Mouse (Mus musculus) macrophage (primary cell): ENCODE results near the gene Isyna1. TPM values are rescaled to one million over a fixed set of nuclear protein-coding genes. Genes with fewer than 3 reads are reported as not detected.
A peak's percentile ranks its signal among the peaks of the same experiment; 100 is the strongest.

Source experiments
- H3K27ac ChIP-seq: fragments of 350-480 bp; formaldehyde crosslinking; 2 replicates; pipeline ENCODE4 v1.9.0; 2021
- H3K36me3 ChIP-seq: fragments of 350-480 bp; formaldehyde crosslinking; 2 replicates; pipeline ENCODE4 v1.9.0; 2021; ENCODE audit errors: inconsistent target
- H3K4me3 ChIP-seq: fragments of 350-480 bp; formaldehyde crosslinking; 2 replicates; pipeline ENCODE4 v1.9.0; 2021; ENCODE audit errors: inconsistent target
- H3K79me2 ChIP-seq: fragments of 350-480 bp; formaldehyde crosslinking; 2 replicates; pipeline ENCODE4 v1.9.0; 2021; ENCODE audit errors: inconsistent target
- WGBS: methylation state at CpG from one replicate; pipeline ENCODE4 v1.1.7; 2026; ENCODE audit warnings: inconsistent platforms; ENCODE audit not compliant: missing documents; 5-methylcytosine and 5-hydroxymethylcytosine counted together
- polyA plus RNA-seq: library from polyadenylated mRNA; stranded (reverse); fragments of 250-400 nt; gene quantifications from 3 replicates; pipeline ENCODE4 v1.2.4, GENCODE M21; 2018; ENCODE audit warnings: inconsistent platforms

The Isyna1 gene
- polyA plus RNA-seq, 1 experiment from 2014 or later = 26.5 TPM

GRCm38 (mm10) chr8:70591569-70591968 lies 2.6 kb upstream of the Isyna1 start:
- peaks cover 9% of the 10 kb centered on the region; the same call in 1 of the 2 replicates for H3K79me2 ChIP-seq
- 93% methylated on average over 11 of the region's 12 CpGs for WGBS
- no peak overlapping the region for H3K4me3 ChIP-seq
- no peak overlapping the region for H3K27ac ChIP-seq
- peaks cover 40% of the 10 kb centered on the region for H3K36me3 ChIP-seq

GRCm38 (mm10) chr8:70593173-70593572 lies 1.0 kb upstream of the Isyna1 start:
- peaks cover 30% of the 10 kb centered on the region for H3K36me3 ChIP-seq
- WGBS = 86% methylated on average over 8 of the region's 8 CpGs
- H3K79me2 ChIP-seq = peaks cover 9% of the 10 kb centered on the region; the same call in 1 of the 2 replicates
- H3K27ac ChIP-seq = no peak overlapping the region
- H3K4me3 ChIP-seq = no peak overlapping the region

GRCm38 (mm10) chr8:70594621-70595564 lies 720 bp downstream of the Isyna1 start:
- no peak overlapping the region for H3K27ac ChIP-seq
- H3K36me3 ChIP-seq = peaks cover 26% of the 10 kb centered on the region
- 28% methylated on average over 68 of the region's 82 CpGs for WGBS
- H3K79me2 ChIP-seq = peaks cover 13% of the 10 kb centered on the region; the same call in 1 of the 2 replicates
- peak overlapping the region; percentile 16 for H3K4me3 ChIP-seq

- Histone ChIP-seq H3K36me3 (peaks cover 23% of the 10 kb centered on the region), H3K27ac (no peak overlapping the region), H3K79me2 (peaks cover 22% of the 10 kb centered on the region; the same call in 1 of the 2 replicates), H3K4me3 (no peak overlapping the region)
- WGBS = 94% methylated on average over 12 of the region's 12 CpGs
Observed at GRCm38 (mm10) chr8:70595811-70596210, 1.6 kb downstream of the Isyna1 start.

GRCm38 (mm10) chr8:70596216-70596615 lies 2.0 kb downstream of the Isyna1 start:
- Histone ChIP-seq H3K79me2 (peaks cover 24% of the 10 kb centered on the region; the same call in 1 of the 2 replicates), H3K4me3 (no peak overlapping the region), H3K27ac (no peak overlapping the region), H3K36me3 (peaks cover 20% of the 10 kb centered on the region)
- WGBS = 87% methylated on average over 16 of the region's 18 CpGs

- Histone ChIP-seq H3K27ac (no peak overlapping the region), H3K36me3 (peaks cover 13% of the 10 kb centered on the region), H3K79me2 (peaks cover 30% of the 10 kb centered on the region; the same call in 1 of the 2 replicates), H3K4me3 (no peak overlapping the region)
- WGBS = 90% methylated on average over 16 of the region's 17 CpGs
Observed at GRCm38 (mm10) chr8:70596775-70597416, 2.7 kb downstream of the Isyna1 start.

GRCm38 (mm10) chr8:70597417-70598272 lies 3.5 kb downstream of the Isyna1 start:
- H3K4me3 ChIP-seq = no peak overlapping the region
- no peak overlapping the region for H3K27ac ChIP-seq
- peaks cover 19% of the 10 kb centered on the region for H3K36me3 ChIP-seq
- peaks cover 37% of the 10 kb centered on the region for H3K79me2 ChIP-seq
- 96% methylated on average over 32 of the region's 68 CpGs for WGBS

GRCm38 (mm10) chr8:70598283-70598682 lies 4.1 kb downstream of the Isyna1 start:
- peaks cover 43% of the 10 kb centered on the region for H3K79me2 ChIP-seq
- H3K27ac ChIP-seq = no peak overlapping the region
- 80% methylated on average over 24 of the region's 29 CpGs for WGBS
- no peak overlapping the region for H3K4me3 ChIP-seq
- peaks cover 24% of the 10 kb centered on the region for H3K36me3 ChIP-seq

DNA sequence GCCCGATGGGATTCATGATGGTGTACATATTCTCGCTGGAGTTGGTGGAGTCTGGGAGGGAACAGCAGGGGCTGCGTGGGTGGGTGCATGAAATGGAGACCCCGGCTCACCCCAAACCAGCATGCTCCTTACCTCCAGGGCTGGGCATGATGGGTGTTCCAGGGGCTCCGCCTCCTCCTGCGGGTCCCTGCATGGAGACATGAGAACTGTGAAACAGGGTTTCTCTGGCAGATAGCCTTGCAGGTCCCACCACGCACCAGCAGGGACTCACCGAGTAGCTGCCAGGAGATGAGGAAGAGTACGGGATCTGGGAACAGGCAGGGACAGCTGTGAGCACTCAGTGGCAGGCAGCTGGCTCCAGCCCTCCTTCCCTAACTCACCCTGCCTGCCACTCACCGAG lies 4.5 kb downstream of the Isyna1 start:
- Histone ChIP-seq H3K27ac (no peak overlapping the region), H3K36me3 (peaks cover 24% of the 10 kb centered on the region), H3K79me2 (peaks cover 48% of the 10 kb centered on the region), H3K4me3 (no peak overlapping the region)
- WGBS = 90% methylated on average over 9 of the region's 10 CpGs

GRCm38 (mm10) chr8:70599507-70600290 lies 5.5 kb downstream of the Isyna1 start:
- peaks cover 58% of the 10 kb centered on the region for H3K79me2 ChIP-seq
- 99% methylated on average over 8 of the region's 12 CpGs for WGBS
- 0 out of 2 replicates have a peak overlapping the region, but pooled peaks have one; percentile 37 for H3K27ac ChIP-seq
- H3K36me3 ChIP-seq = peaks cover 24% of the 10 kb centered on the region
- no peak overlapping the region for H3K4me3 ChIP-seq

DNA sequence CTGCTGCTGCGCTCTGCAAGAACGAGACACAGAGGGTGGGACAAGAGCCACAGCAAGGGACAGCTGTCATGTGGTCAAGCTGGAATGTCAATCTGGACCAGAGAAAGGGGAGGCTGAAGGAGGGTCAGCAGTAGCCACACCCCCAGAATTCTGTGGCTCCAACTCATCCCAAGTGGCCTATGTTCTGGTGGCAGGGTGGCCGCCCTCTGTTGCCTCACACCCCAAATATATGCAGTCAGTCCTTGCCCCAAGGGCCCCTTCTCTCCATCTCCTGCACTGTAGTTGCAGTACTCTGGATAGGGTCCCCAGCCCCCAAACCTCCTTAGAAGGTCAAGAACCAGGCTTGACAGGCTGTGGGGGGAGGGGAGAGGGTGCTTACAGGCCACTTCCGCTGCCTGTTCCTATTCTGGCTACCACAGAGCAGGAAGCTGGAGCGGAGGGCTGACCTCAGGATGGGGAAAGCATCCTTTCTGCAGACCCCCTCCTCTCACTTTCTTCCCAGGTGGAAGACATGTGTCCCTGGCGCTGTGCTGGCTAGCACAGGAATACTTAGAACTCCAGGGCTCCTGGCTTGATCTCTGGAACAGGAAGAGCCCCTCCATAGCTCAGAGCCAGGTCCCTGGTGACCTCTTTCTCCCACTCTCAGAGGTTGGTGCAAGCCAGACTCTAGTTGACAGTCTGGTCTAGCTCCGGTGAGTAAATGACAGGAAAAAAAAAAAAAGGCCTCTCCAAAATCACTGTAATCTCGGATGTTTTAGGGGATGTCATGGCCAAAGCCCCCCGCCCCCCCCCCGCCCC lies 6.5 kb downstream of the Isyna1 start:
- 37% methylated on average over 9 of the region's 10 CpGs for WGBS
- H3K36me3 ChIP-seq = peaks cover 24% of the 10 kb centered on the region
- H3K27ac ChIP-seq = peak overlapping the region; percentile 37
- H3K79me2 ChIP-seq = peaks cover 61% of the 10 kb centered on the region
- no peak overlapping the region for H3K4me3 ChIP-seq

DNA sequence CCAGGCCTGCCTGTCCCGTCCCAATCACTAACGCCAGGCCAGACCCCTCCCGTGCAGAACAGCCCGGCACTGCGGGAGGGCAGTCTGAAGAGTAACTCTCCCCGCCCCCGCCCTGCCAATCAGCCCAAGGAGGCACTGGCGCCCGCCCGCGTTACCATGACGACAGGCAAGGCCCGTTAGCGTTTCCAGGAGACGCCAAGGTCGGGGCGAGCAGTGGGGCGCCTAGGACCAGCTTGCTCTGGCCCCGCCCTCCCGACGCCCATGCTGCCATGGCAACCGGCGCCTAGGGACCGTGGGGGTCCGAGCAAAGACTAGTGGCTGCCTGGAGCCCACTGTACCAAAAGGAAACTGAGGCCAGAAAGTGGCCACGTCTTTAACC lies 7.1 kb downstream of the Isyna1 start:
- 16% methylated on average over 20 of the region's 26 CpGs for WGBS
- H3K36me3 ChIP-seq = peaks cover 24% of the 10 kb centered on the region
- H3K79me2 ChIP-seq = peaks cover 65% of the 10 kb centered on the region
- H3K4me3 ChIP-seq = no peak overlapping the region
- H3K27ac ChIP-seq = peak overlapping the region; percentile 37; the same call in 1 of the 2 replicates
